In genomic region chr3:88299172-88299571, GRCm38 (mm10) we compare ENCODE assay signal across 28 mouse cellular contexts. TPM values are rescaled to one million over a fixed set of nuclear protein-coding genes. Genes with fewer than 3 reads are reported as not detected.
DNase-seq lines count a peak whose midpoint lies in the region; ATAC-seq and TF ChIP-seq lines count a peak whose summit lies in the region.
"Had no signal": no experiment of that assay in that cellular context is flagged by ENCODE, and none has a peak within 500 bp of the region (broad histone marks: within the 10 kb centered on the region; RNA-seq: fewer than 3 reads in every experiment).

No protein-coding gene starts in this region.

- no peak for DNase-seq in heart, postnatal 4 days
- no peak for DNase-seq in lung, embryonic 14.5 days
- DNase-seq in lung, postnatal 4 days = no peak
- DNase-seq in liver, embryonic 14.5 days (ENCODE audit: low read depth in 3 of 3, low spot score in 3 of 3) = no peak
- DNase-seq in cerebellum, adult 8-10 months = no peak
- DNase-seq in frontal cortex, postnatal 36 days (ENCODE audit: low spot score in 2 of 2) = no peak
- DNase-seq: adrenal gland, postnatal 36 days; cerebellum, adult 11-12 months; cerebellum, postnatal 25 days; gastrocnemius, postnatal 14 days; heart, adult 11 months; heart, postnatal 10 days; kidney, adult 9 months; kidney, postnatal 14 days; left cerebral cortex, postnatal 4 days; thymus, adult 2 months had no signal

- H3K4me2 ChIP-seq in heart, embryonic 13.5 days = peak overlapping the region; percentile 86
- peak overlapping the region; percentile 85; the same call in 1 of the 2 replicates for H3K4me2 ChIP-seq in lung, embryonic 14.5 days
- peak overlapping the region; percentile 98 for H3K4me2 ChIP-seq in liver, embryonic 14.5 days (ENCODE audit: low read depth)

- peaks cover 27% of the 10 kb centered on the region for H3K4me1 ChIP-seq in heart, embryonic 13.5 days
- H3K4me1 ChIP-seq in lung, embryonic 14.5 days (ENCODE audit: insufficient read depth) = peaks cover 5% of the 10 kb centered on the region
- H3K4me1 ChIP-seq in E14TG2a.4 (replicated peaks; ENCODE audit: low read depth, low read length) = peaks cover 68% of the 10 kb centered on the region
- peaks cover 14 to 24% of the 10 kb centered on the region in 2 experiments for H3K4me1 ChIP-seq in liver, embryonic 14.5 days (replicated peaks; ENCODE audit: control insufficient read depth in 2 of 2, insufficient read depth in 2 of 2, low read length in 1 of 2)

- TF ChIP-seq EP300 in liver, embryonic 14.5 days (IDR thresholded peaks at IDR 0.05; ENCODE audit: low read depth) = no peak

- H3K4me3 ChIP-seq in heart, embryonic 13.5 days = no peak overlapping the region
- no peak overlapping the region for H3K4me3 ChIP-seq in lung, embryonic 14.5 days (ENCODE audit: low read depth, low read length)
- H3K4me3 ChIP-seq in E14TG2a.4 (replicated peaks; ENCODE audit: low read length) = peak overlapping the region; percentile 98
- H3K4me3 ChIP-seq in liver, embryonic 14.5 days (ENCODE audit: insufficient read depth in 1 of 2, low read depth in 2 of 2, low read length in 2 of 2) = no peak overlapping the region; a peak in 1 of 4 replicates

- H3K27ac ChIP-seq in heart, embryonic 13.5 days (replicated peaks) = no peak overlapping the region
- no peak overlapping the region for H3K27ac ChIP-seq in lung, embryonic 14.5 days (ENCODE audit: low read depth)
- H3K27ac ChIP-seq in liver, embryonic 14.5 days = no peak overlapping the region
- H3K27ac ChIP-seq: embryonic facial prominence, embryonic 15.5 days; hindbrain, embryonic 15.5 days; limb, embryonic 15.5 days; macrophage; stomach, postnatal 0 days had no signal

- peaks cover 52% of the 10 kb centered on the region for H3K36me3 ChIP-seq in heart, embryonic 13.5 days
- peaks cover 57% of the 10 kb centered on the region for H3K36me3 ChIP-seq in lung, embryonic 14.5 days (ENCODE audit: insufficient read depth)
- H3K36me3 ChIP-seq in E14TG2a.4 (ENCODE audit: insufficient read depth, low read length) = peaks cover 68% of the 10 kb centered on the region
- H3K36me3 ChIP-seq in liver, embryonic 14.5 days (replicated peaks; ENCODE audit: control insufficient read depth, insufficient read depth, low read depth) = peaks cover 38% of the 10 kb centered on the region

- TF ChIP-seq CTCF in lung, embryonic 14.5 days (IDR thresholded peaks at IDR 0.05; ENCODE audit: low read depth) = no peak
- no peak for TF ChIP-seq CTCF in E14TG2a.4 (conservative IDR thresholded peaks at IDR 0.05; ENCODE audit: low read length)
- no peak for TF ChIP-seq CTCF in liver, embryonic 14.5 days (IDR thresholded peaks at IDR 0.05; ENCODE audit: low read depth)

- no peaks in the 10 kb centered on the region for H3K9me3 ChIP-seq in heart, embryonic 13.5 days
- H3K9me3 ChIP-seq in lung, embryonic 14.5 days (ENCODE audit: low read depth, low read length) = no peaks in the 10 kb centered on the region
- H3K9me3 ChIP-seq in E14TG2a.4 (ENCODE audit: low read length) = no peaks in the 10 kb centered on the region
- no peaks in the 10 kb centered on the region for H3K9me3 ChIP-seq in liver, embryonic 14.5 days (ENCODE audit: control insufficient read depth, low read length)
- H3K9me3 ChIP-seq: embryonic facial prominence, embryonic 15.5 days; hindbrain, embryonic 15.5 days; limb, embryonic 15.5 days had no signal

- no peak for ATAC-seq in heart, embryonic 13.5 days (ENCODE audit: extremely low read depth, insufficient number of reproducible peaks, low FRiP score, low TSS enrichment)
- no peak for ATAC-seq in lung, embryonic 14.5 days (ENCODE audit: insufficient read depth)
- ATAC-seq in liver, embryonic 14.5 days (ENCODE audit: insufficient read depth) = no peak
- ATAC-seq: forebrain, embryonic 16.5 days; intestine, embryonic 16.5 days; Patski had no signal

- no peaks in the 10 kb centered on the region for H3K27me3 ChIP-seq in heart, embryonic 13.5 days (replicated peaks)
- no peaks in the 10 kb centered on the region for H3K27me3 ChIP-seq in lung, embryonic 14.5 days (ENCODE audit: insufficient read depth, low read length)
- H3K27me3 ChIP-seq in E14TG2a.4 (ENCODE audit: insufficient read depth, low read length) = no peaks in the 10 kb centered on the region
- H3K27me3 ChIP-seq in liver, embryonic 14.5 days (ENCODE audit: control insufficient read depth, insufficient read depth, low read length) = no peaks in the 10 kb centered on the region
- H3K27me3 ChIP-seq: embryonic facial prominence, embryonic 15.5 days; hindbrain, embryonic 15.5 days; limb, embryonic 15.5 days; Patski had no signal

- H3K9ac ChIP-seq in heart, embryonic 13.5 days = no peak overlapping the region
- H3K9ac ChIP-seq in lung, embryonic 14.5 days = no peak overlapping the region
- H3K9ac ChIP-seq in liver, embryonic 14.5 days (replicated peaks) = no peak overlapping the region
- H3K9ac ChIP-seq: embryonic facial prominence, embryonic 15.5 days; hindbrain, embryonic 15.5 days had no signal

- WGBS in heart, embryonic 13.5 days = 70% methylated on average over 1 of the region's 1 CpGs
- WGBS in lung, embryonic 14.5 days = 87% methylated on average over 1 of the region's 1 CpGs
- 16% methylated on average over 1 of the region's 1 CpGs for WGBS in liver, embryonic 14.5 days (ENCODE audit: insufficient replicate concordance)

RNA-seq across cellular contexts. Expression of gene Cct3, which starts 2.3 kb away (rescaled TPM):
- 400 and 448 TPM in 2 replicates for polyA plus RNA-seq in heart, embryonic 13.5 days (2015; fragmentation: Nextera tagmentation; extraction: Ambion mirVana)
- 100 to 1,000 TPM; 257 TPM for total RNA-seq in heart, postnatal 4 days (2021)
- 594 and 602 TPM in 2 replicates for polyA plus RNA-seq in lung, embryonic 14.5 days (2014; fragmentation: Nextera tagmentation; extraction: Ambion mirVana)
- 121 and 179 TPM in 2 replicates for polyA plus RNA-seq in liver, embryonic 14.5 days (2012; rRNA removed)
- polyA plus RNA-seq in liver, embryonic 14.5 days (2014; fragmentation: Nextera tagmentation; extraction: Ambion mirVana) = 269 and 292 TPM in 2 replicates

RNA-seq across cellular contexts. Expression of gene Tsacc, which starts 2.4 kb away (rescaled TPM):
- 13.7 and 14.9 TPM in 2 replicates for polyA plus RNA-seq in heart, embryonic 13.5 days (2015; fragmentation: Nextera tagmentation; extraction: Ambion mirVana)
- total RNA-seq in heart, postnatal 4 days (2021) = 1 to 10 TPM; 6.1 to 6.2 TPM
- polyA plus RNA-seq in lung, embryonic 14.5 days (2014; fragmentation: Nextera tagmentation; extraction: Ambion mirVana) = 9.1 and 9.9 TPM in 2 replicates
- 2.3 and 2.5 TPM in 2 replicates for polyA plus RNA-seq in liver, embryonic 14.5 days (2012; rRNA removed)
- polyA plus RNA-seq in liver, embryonic 14.5 days (2014; fragmentation: Nextera tagmentation; extraction: Ambion mirVana) = 3.7 and 4.6 TPM in 2 replicates

RNA-seq across cellular contexts. Expression of gene Gm38392, which starts 12.2 kb away (rescaled TPM):
- polyA plus RNA-seq in heart, embryonic 13.5 days (2015; fragmentation: Nextera tagmentation; extraction: Ambion mirVana) = 0.79 TPM in 1 of 2 replicates, not detected in the other
- total RNA-seq in heart, postnatal 4 days (2021) = not detected
- polyA plus RNA-seq in lung, embryonic 14.5 days (2014; fragmentation: Nextera tagmentation; extraction: Ambion mirVana) = not detected in 2 replicates
- polyA plus RNA-seq in liver, embryonic 14.5 days (2012; rRNA removed) = not detected in 2 replicates
- polyA plus RNA-seq in liver, embryonic 14.5 days (2014; fragmentation: Nextera tagmentation; extraction: Ambion mirVana) = not detected in 2 replicates
- total RNA-seq: layer of hippocampus, postnatal 14 days; neutrophil, adult 5-6 weeks had no signal
- polyA plus RNA-seq: hindbrain, embryonic 15.5 days; intestine, embryonic 16.5 days; macrophage had no signal

RNA-seq across cellular contexts. Expression of gene Glmp, which starts 25.7 kb away (rescaled TPM):
- polyA plus RNA-seq in heart, embryonic 13.5 days (2015; fragmentation: Nextera tagmentation; extraction: Ambion mirVana) = 160 and 173 TPM in 2 replicates
- total RNA-seq in heart, postnatal 4 days (2021) = 10 to 100 TPM; 74.8 to 84.6 TPM
- 124 and 129 TPM in 2 replicates for polyA plus RNA-seq in lung, embryonic 14.5 days (2014; fragmentation: Nextera tagmentation; extraction: Ambion mirVana)
- polyA plus RNA-seq in liver, embryonic 14.5 days (2012; rRNA removed) = 29.2 and 31.1 TPM in 2 replicates
- 51.6 and 52.4 TPM in 2 replicates for polyA plus RNA-seq in liver, embryonic 14.5 days (2014; fragmentation: Nextera tagmentation; extraction: Ambion mirVana)

RNA-seq across cellular contexts. Expression of gene Tmem79, which starts 36.8 kb away (rescaled TPM):
- 1.6 TPM in 2 replicates for polyA plus RNA-seq in heart, embryonic 13.5 days (2015; fragmentation: Nextera tagmentation; extraction: Ambion mirVana)
- 1 to 10 TPM; 1.4 to 1.6 TPM for total RNA-seq in heart, postnatal 4 days (2021)
- 5.0 and 5.9 TPM in 2 replicates for polyA plus RNA-seq in lung, embryonic 14.5 days (2014; fragmentation: Nextera tagmentation; extraction: Ambion mirVana)
- polyA plus RNA-seq in liver, embryonic 14.5 days (2012; rRNA removed) = 0.70 and 0.92 TPM in 2 replicates
- polyA plus RNA-seq in liver, embryonic 14.5 days (2014; fragmentation: Nextera tagmentation; extraction: Ambion mirVana) = 0.92 and 1.0 TPM in 2 replicates
- total RNA-seq: neutrophil, adult 5-6 weeks had no signal
